Mouse (Mus musculus): Measurements from ENCODE around the gene Lrrc42. TPM values are rescaled to one million over a fixed set of nuclear protein-coding genes. Genes with fewer than 3 reads are reported as not detected.

The Lrrc42 gene
- polyA plus RNA-seq, 1 experiment from 2014 or later = 90.5 TPM

DNA sequence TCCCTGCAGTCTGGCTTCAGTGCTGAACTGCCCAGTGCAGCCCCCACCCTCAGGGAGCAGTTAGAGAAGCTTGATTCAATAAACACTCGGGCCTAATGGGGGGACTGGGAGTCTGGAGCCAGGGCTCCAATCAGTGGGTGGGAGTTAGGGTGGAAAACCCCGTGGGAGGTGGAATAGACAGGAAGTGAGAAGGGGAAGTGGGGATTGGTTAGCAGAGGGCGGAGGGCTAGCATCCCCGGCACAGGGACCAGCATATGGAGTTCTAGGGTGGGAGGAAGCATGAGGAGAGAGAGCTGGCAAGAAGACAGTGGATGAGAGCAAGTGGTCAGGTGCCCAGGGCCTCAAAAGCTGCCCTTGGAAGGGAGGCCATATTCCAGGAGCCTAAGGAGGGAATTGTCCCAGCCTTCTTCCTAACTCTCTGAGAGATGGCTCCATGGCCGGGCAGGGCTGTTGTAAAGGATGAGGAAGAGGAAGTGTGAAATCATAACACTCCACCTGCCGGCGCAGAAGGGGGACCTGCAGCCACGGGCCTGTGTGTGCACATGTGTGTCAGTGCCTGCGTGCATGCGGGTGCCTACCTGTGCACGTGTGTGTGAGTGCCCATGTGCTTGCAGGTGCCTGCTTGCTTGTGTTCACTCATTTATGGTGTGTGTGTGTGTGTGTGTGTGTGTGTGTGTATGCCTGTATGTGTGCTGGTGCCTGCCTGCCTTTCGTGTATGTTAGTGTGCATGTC, 39.9 kb downstream of the Lrrc42 start:
- DNase-seq (ENCODE audit: low spot score) = no peak
- H3K36me3 ChIP-seq (ENCODE audit: control insufficient read depth, insufficient read depth, low read length) = no peaks in the 10 kb centered on the region
- H3K4me2 ChIP-seq (ENCODE audit: low read depth, low read length, severe bottlenecking) = no peak overlapping the region
- no peaks in the 10 kb centered on the region for H3K27me3 ChIP-seq (ENCODE audit: control insufficient read depth, insufficient read depth, low read length)
- no peaks in the 10 kb centered on the region for H3K9me3 ChIP-seq (ENCODE audit: control insufficient read depth, low read length)
- ATAC-seq (replicated peaks; ENCODE audit: low FRiP score) = no peak
- no peak overlapping the region for H3K27ac ChIP-seq (ENCODE audit: low read depth, low read length)
- WGBS = 83% methylated on average over 12 of the region's 12 CpGs
- no peak overlapping the region for H3K9ac ChIP-seq (ENCODE audit: low read length)
- no peaks in the 10 kb centered on the region for H3K4me1 ChIP-seq (replicated peaks; ENCODE audit: control insufficient read depth, insufficient read depth, low read length)
- H3K4me3 ChIP-seq (ENCODE audit: low read depth, low read length) = no peak overlapping the region

GRCm38 (mm10) chr4:107211936-107212335, 41.4 kb downstream of the Lrrc42 start:
- no peak overlapping the region for H3K4me3 ChIP-seq (ENCODE audit: low read depth, low read length)
- no peak overlapping the region for H3K4me2 ChIP-seq (ENCODE audit: low read depth, low read length, severe bottlenecking)
- no peaks in the 10 kb centered on the region for H3K36me3 ChIP-seq (ENCODE audit: control insufficient read depth, insufficient read depth, low read length)
- no peaks in the 10 kb centered on the region for H3K27me3 ChIP-seq (ENCODE audit: control insufficient read depth, insufficient read depth, low read length)
- DNase-seq (ENCODE audit: low spot score) = no peak
- WGBS = 81% methylated on average over 5 of the region's 5 CpGs
- H3K9ac ChIP-seq (ENCODE audit: low read length) = no peak overlapping the region
- no peak overlapping the region for H3K27ac ChIP-seq (ENCODE audit: low read depth, low read length)
- no peaks in the 10 kb centered on the region for H3K4me1 ChIP-seq (replicated peaks; ENCODE audit: control insufficient read depth, insufficient read depth, low read length)
- no peaks in the 10 kb centered on the region for H3K9me3 ChIP-seq (ENCODE audit: control insufficient read depth, low read length)
- ATAC-seq (replicated peaks; ENCODE audit: low FRiP score) = no peak

DNA sequence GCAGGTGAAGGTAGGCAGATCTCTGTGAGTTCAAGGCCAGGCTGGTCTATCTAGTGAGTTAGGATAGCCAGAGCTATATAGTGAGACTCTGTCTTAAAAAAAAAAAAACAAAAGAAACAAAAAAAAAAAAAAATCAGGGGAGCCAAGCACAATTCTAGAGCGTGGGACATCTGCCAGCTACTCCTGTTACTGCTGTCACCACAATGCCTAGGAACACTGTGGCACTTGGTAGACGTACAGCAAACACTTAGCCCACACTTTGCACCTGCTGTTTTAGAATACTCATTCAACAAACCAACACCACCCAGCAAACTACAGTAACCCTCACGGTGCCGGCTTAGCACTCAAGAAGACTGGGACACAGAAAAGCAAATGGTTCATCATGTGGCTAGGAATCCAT, 41.9 kb downstream of the Lrrc42 start:
- Histone ChIP-seq H3K27me3 (ENCODE audit: control insufficient read depth, insufficient read depth, low read length) (no peaks in the 10 kb centered on the region), H3K4me2 (ENCODE audit: low read depth, low read length, severe bottlenecking) (no peak overlapping the region), H3K9ac (ENCODE audit: low read length) (no peak overlapping the region), H3K27ac (ENCODE audit: low read depth, low read length) (no peak overlapping the region), H3K36me3 (ENCODE audit: control insufficient read depth, insufficient read depth, low read length) (no peaks in the 10 kb centered on the region), H3K9me3 (ENCODE audit: control insufficient read depth, low read length) (no peaks in the 10 kb centered on the region), H3K4me1 (replicated peaks; ENCODE audit: control insufficient read depth, insufficient read depth, low read length) (no peaks in the 10 kb centered on the region), H3K4me3 (ENCODE audit: low read depth, low read length) (no peak overlapping the region)
- DNase-seq (ENCODE audit: low spot score) (no peak), ATAC-seq (replicated peaks; ENCODE audit: low FRiP score) (no peak)
- 85% methylated on average over 4 of the region's 4 CpGs for whole genome bisulfite sequencing

DNA sequence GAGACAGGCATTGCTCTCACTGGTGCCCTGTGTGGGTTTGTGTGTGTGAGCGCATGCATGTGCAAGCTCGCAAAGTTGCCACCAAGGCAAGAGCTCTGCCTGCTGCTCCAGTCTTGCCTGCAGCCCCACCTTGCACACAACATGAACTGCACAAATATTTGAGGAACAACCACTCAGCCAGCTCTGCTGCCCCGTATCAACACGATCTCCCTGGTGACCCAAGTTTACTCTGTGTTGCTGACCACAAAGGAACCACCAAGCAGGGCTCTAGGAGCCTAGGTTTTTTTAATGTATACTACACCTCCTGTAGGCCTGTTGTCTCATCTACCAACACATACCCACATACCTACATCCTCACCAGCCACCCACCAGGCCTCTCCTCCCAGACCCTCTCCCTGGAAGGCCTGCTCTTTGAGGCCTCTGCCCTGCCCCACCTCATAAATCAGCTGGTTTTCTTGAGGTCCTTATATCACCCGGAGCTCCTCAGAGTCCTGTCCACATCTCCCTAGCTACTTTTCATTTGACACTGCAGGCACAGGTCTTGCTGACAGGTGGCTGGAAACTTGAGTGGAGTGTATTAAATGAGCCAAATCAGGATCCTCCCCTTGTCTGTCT, 42.7 kb downstream of the Lrrc42 start:
- no peak overlapping the region for H3K9ac ChIP-seq (ENCODE audit: low read length)
- H3K27me3 ChIP-seq (ENCODE audit: control insufficient read depth, insufficient read depth, low read length) = no peaks in the 10 kb centered on the region
- 88% methylated on average over 5 of the region's 5 CpGs for WGBS
- H3K4me1 ChIP-seq (replicated peaks; ENCODE audit: control insufficient read depth, insufficient read depth, low read length) = no peaks in the 10 kb centered on the region
- H3K9me3 ChIP-seq (ENCODE audit: control insufficient read depth, low read length) = no peaks in the 10 kb centered on the region
- no peaks in the 10 kb centered on the region for H3K36me3 ChIP-seq (ENCODE audit: control insufficient read depth, insufficient read depth, low read length)
- ATAC-seq (replicated peaks; ENCODE audit: low FRiP score) = no peak
- H3K4me3 ChIP-seq (ENCODE audit: low read depth, low read length) = no peak overlapping the region
- H3K27ac ChIP-seq (ENCODE audit: low read depth, low read length) = no peak overlapping the region
- no peak overlapping the region for H3K4me2 ChIP-seq (ENCODE audit: low read depth, low read length, severe bottlenecking)
- no peak for DNase-seq (ENCODE audit: low spot score)

- Histone ChIP-seq H3K36me3 (ENCODE audit: control insufficient read depth, insufficient read depth, low read length) (no peaks in the 10 kb centered on the region), H3K9ac (ENCODE audit: low read length) (no peak within 1 kb of the TSS), H3K27me3 (ENCODE audit: control insufficient read depth, insufficient read depth, low read length) (no peaks in the 10 kb centered on the region), H3K27ac (ENCODE audit: low read depth, low read length) (no peak within 1 kb of the TSS), H3K9me3 (ENCODE audit: control insufficient read depth, low read length) (no peaks in the 10 kb centered on the region), H3K4me2 (ENCODE audit: low read depth, low read length, severe bottlenecking) (no peak within 1 kb of the TSS), H3K4me1 (replicated peaks; ENCODE audit: control insufficient read depth, insufficient read depth, low read length) (no peaks in the 10 kb centered on the region), H3K4me3 (ENCODE audit: low read depth, low read length) (no peak within 1 kb of the TSS)
- 89% methylated on average over 3 of the region's 3 CpGs for WGBS
- ATAC-seq (replicated peaks; ENCODE audit: low FRiP score) (no peak), DNase-seq (ENCODE audit: low spot score) (no peak)
Measured at GRCm38 (mm10) chr4:107208880-107209279, 44.5 kb downstream of the Lrrc42 start, which contains the start of gene Ldlrad1. Gene Ldlrad1 (plus strand): TSS chr4:107209180.

DNA sequence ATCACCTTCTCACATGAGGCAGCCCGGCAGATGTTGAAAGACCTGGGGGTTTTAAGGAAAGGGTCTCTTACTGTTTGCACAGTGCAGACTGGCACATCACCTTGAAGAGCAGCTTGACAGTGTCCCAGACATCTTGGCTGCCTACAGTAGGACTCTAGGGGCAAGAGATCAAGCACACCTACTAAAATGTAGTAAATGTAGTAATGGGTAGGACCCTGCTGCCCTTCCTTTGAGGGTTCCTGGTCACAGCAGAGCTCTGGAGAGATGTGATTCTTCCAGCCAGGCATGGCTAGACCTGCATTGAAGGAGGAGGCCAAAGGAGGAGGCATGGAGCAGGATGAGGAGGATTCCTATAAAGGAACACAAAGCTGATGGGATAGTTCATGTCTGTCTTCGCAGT, 46.3 kb downstream of the Lrrc42 start:
- H3K9ac ChIP-seq (ENCODE audit: low read length) = no peak overlapping the region
- no peaks in the 10 kb centered on the region for H3K4me1 ChIP-seq (replicated peaks; ENCODE audit: control insufficient read depth, insufficient read depth, low read length)
- 97% methylated on average over 2 of the region's 2 CpGs for WGBS
- no peaks in the 10 kb centered on the region for H3K36me3 ChIP-seq (ENCODE audit: control insufficient read depth, insufficient read depth, low read length)
- ATAC-seq (replicated peaks; ENCODE audit: low FRiP score) (no peak), DNase-seq (ENCODE audit: low spot score) (no peak)
- H3K27me3 ChIP-seq (ENCODE audit: control insufficient read depth, insufficient read depth, low read length) = no peaks in the 10 kb centered on the region
- no peak overlapping the region for H3K4me2 ChIP-seq (ENCODE audit: low read depth, low read length, severe bottlenecking)
- H3K27ac ChIP-seq (ENCODE audit: low read depth, low read length) = no peak overlapping the region
- H3K9me3 ChIP-seq (ENCODE audit: control insufficient read depth, low read length) = no peaks in the 10 kb centered on the region
- H3K4me3 ChIP-seq (ENCODE audit: low read depth, low read length) = no peak overlapping the region

- ATAC-seq (replicated peaks; ENCODE audit: low FRiP score) (no peak), DNase-seq (ENCODE audit: low spot score) (peak; percentile 40)
- Histone ChIP-seq H3K36me3 (ENCODE audit: control insufficient read depth, insufficient read depth, low read length) (no peaks in the 10 kb centered on the region), H3K27me3 (ENCODE audit: control insufficient read depth, insufficient read depth, low read length) (no peaks in the 10 kb centered on the region), H3K4me2 (ENCODE audit: low read depth, low read length, severe bottlenecking) (no peak overlapping the region), H3K9ac (ENCODE audit: low read length) (no peak overlapping the region), H3K27ac (ENCODE audit: low read depth, low read length) (no peak overlapping the region), H3K4me1 (replicated peaks; ENCODE audit: control insufficient read depth, insufficient read depth, low read length) (no peaks in the 10 kb centered on the region), H3K9me3 (ENCODE audit: control insufficient read depth, low read length) (no peaks in the 10 kb centered on the region), H3K4me3 (ENCODE audit: low read depth, low read length) (no peak overlapping the region)
- 91% methylated on average over 7 of the region's 7 CpGs for WGBS
Measured at GRCm38 (mm10) chr4:107203001-107203400, 50.3 kb downstream of the Lrrc42 start.

GRCm38 (mm10) chr4:107201779-107202178, 51.6 kb downstream of the Lrrc42 start:
- Histone ChIP-seq H3K4me1 (replicated peaks; ENCODE audit: control insufficient read depth, insufficient read depth, low read length) (no peaks in the 10 kb centered on the region), H3K4me3 (ENCODE audit: low read depth, low read length) (no peak overlapping the region), H3K9ac (ENCODE audit: low read length) (no peak overlapping the region), H3K9me3 (ENCODE audit: control insufficient read depth, low read length) (no peaks in the 10 kb centered on the region), H3K27me3 (ENCODE audit: control insufficient read depth, insufficient read depth, low read length) (no peaks in the 10 kb centered on the region), H3K36me3 (ENCODE audit: control insufficient read depth, insufficient read depth, low read length) (peaks cover 4% of the 10 kb centered on the region; the same call in 1 of the 2 replicates), H3K4me2 (ENCODE audit: low read depth, low read length, severe bottlenecking) (no peak overlapping the region), H3K27ac (ENCODE audit: low read depth, low read length) (no peak overlapping the region)
- DNase-seq (ENCODE audit: low spot score) = peak; percentile 5
- ATAC-seq (replicated peaks; ENCODE audit: low FRiP score) = no peak
- WGBS = 98% methylated on average over 3 of the region's 3 CpGs

DNA sequence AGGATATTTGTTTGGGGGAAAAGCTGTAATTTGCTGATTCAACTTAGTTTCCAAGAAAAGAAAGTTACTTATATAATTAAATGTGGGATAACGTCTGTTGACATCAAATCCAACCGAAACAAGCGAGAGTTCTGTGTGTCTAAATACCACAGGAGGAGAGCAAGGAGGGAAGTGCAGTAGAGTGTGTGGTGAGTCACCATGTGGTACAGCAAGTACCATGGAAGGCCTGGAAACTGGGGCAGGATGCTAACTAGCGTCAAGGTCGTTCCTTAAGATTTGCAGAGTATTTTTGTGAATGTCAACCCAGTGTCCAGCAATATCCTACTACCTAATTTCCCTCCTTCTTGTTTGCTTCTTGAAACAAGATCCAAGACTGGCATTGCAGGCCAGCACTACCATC, 55.3 kb downstream of the Lrrc42 start:
- peaks cover 12% of the 10 kb centered on the region; the same call in 1 of the 2 replicates for H3K36me3 ChIP-seq (ENCODE audit: control insufficient read depth, insufficient read depth, low read length)
- H3K9ac ChIP-seq (ENCODE audit: low read length) = no peak overlapping the region
- DNase-seq (ENCODE audit: low spot score) (no peak), ATAC-seq (replicated peaks; ENCODE audit: low FRiP score) (no peak)
- 95% methylated on average over 5 of the region's 5 CpGs for WGBS
- no peaks in the 10 kb centered on the region for H3K27me3 ChIP-seq (ENCODE audit: control insufficient read depth, insufficient read depth, low read length)
- H3K27ac ChIP-seq (ENCODE audit: low read depth, low read length) = no peak overlapping the region
- H3K4me2 ChIP-seq (ENCODE audit: low read depth, low read length, severe bottlenecking) = no peak overlapping the region
- H3K9me3 ChIP-seq (ENCODE audit: control insufficient read depth, low read length) = no peaks in the 10 kb centered on the region
- no peak overlapping the region for H3K4me3 ChIP-seq (ENCODE audit: low read depth, low read length)
- no peaks in the 10 kb centered on the region for H3K4me1 ChIP-seq (replicated peaks; ENCODE audit: control insufficient read depth, insufficient read depth, low read length)

All from forebrain, embryonic 11.5 days (tissue).